Mouse (Mus musculus) MN1 (cell line): ENCODE data around the gene Cd33.

ENCODE experiments used
- DNase-seq: peaks from one replicate; pipeline ENCODE4 v3.0.0-alpha.2; 2016; ENCODE audit warnings: low spot score

Gene Cd33

GRCm38 (mm10) chr7:43544225-43544977, at the start of gene Cd33:
Gene Cd33 (minus strand): TSS chr7:43544428.
- no peak for DNase-seq

- no peak for DNase-seq
These were observed 40.6 kb upstream of the Cd33 start for GRCm38 (mm10) chr7:43584790-43585189.

- DNase-seq = peak; percentile 9
These were observed 36.3 kb upstream of the Cd33 start for GRCm38 (mm10) chr7:43580526-43580925.

GRCm38 (mm10) chr7:43579440-43580171, 35.4 kb upstream of the Cd33 start, which contains the start of gene Zfp719:
Gene Zfp719 (plus strand): TSS chr7:43579610.
- DNase-seq = peak; percentile 96

GRCm38 (mm10) chr7:43571216-43571615, 27.0 kb upstream of the Cd33 start:
- no peak for DNase-seq

GRCm38 (mm10) chr7:43563300-43563699, 19.1 kb upstream of the Cd33 start:
- DNase-seq = peak; percentile 6

- no peak for DNase-seq
These were observed 18.4 kb upstream of the Cd33 start for GRCm38 (mm10) chr7:43562651-43563070.

- DNase-seq = peak; percentile 84
These were observed 17.9 kb upstream of the Cd33 start, which contains the start of gene Zfp658 for GRCm38 (mm10) chr7:43562006-43562633. Gene Zfp658 (plus strand): TSS chr7:43562256.

- DNase-seq = no peak
These were observed 12.7 kb upstream of the Cd33 start for GRCm38 (mm10) chr7:43556901-43557300.

GRCm38 (mm10) chr7:43555351-43555750, 11.1 kb upstream of the Cd33 start:
- DNase-seq = no peak

GRCm38 (mm10) chr7:43554550-43554949, 10.3 kb upstream of the Cd33 start:
- peak; percentile 45 for DNase-seq

GRCm38 (mm10) chr7:43553153-43553552, 8.9 kb upstream of the Cd33 start:
- DNase-seq = no peak

GRCm38 (mm10) chr7:43548206-43548605, 4.0 kb upstream of the Cd33 start:
- no peak for DNase-seq

- no peak for DNase-seq
These were observed 3.4 kb upstream of the Cd33 start for GRCm38 (mm10) chr7:43547666-43548065.

GRCm38 (mm10) chr7:43545656-43546545, 1.7 kb upstream of the Cd33 start:
- no peak for DNase-seq

- DNase-seq = no peak
These were observed 5.7 kb downstream of the Cd33 start for GRCm38 (mm10) chr7:43538524-43538923.

- DNase-seq = no peak
These were observed 11.2 kb downstream of the Cd33 start for GRCm38 (mm10) chr7:43532936-43533505.

GRCm38 (mm10) chr7:43530216-43530785, 13.9 kb downstream of the Cd33 start:
- DNase-seq = no peak

GRCm38 (mm10) chr7:43525313-43525712, 18.9 kb downstream of the Cd33 start:
- DNase-seq = no peak

GRCm38 (mm10) chr7:43522776-43523175, 21.5 kb downstream of the Cd33 start:
- no peak for DNase-seq

- DNase-seq = no peak
These were observed 25.9 kb downstream of the Cd33 start for GRCm38 (mm10) chr7:43518341-43518740.
